Comparison of ENCODE assay signal across 11 mouse cellular contexts in the genomic region with DNA sequence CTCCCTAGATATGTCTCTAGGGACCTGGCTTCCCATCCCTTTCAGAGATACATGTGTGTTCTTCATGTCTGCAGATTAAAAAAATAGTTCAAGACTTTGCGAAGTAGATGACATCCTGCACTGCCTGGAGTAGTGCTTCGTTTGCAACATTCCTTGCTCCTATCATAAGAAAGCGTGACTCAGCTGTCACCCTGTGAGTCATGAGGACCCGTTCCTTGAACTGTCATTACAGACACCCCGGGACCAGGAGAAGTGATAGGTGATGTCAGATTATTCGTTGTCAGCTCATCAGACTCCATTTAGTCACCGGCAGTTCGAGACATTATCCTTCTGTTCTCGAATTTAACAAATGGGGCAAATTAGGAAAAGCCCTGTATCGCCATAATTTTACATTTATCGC.
"Had no signal": no experiment of that assay in that cellular context is flagged by ENCODE, and none has a peak within 500 bp of the region (broad histone marks: within the 10 kb centered on the region; RNA-seq: fewer than 3 reads in every experiment).

No protein-coding gene starts in this region.

- H3K27me3 ChIP-seq: limb, embryonic 15.5 days; liver, embryonic 12.5 days; midbrain, embryonic 13.5 days; neural tube, embryonic 15.5 days had no signal

- H3K4me3 ChIP-seq: left cerebral cortex, adult 2 months; limb, embryonic 15.5 days; liver, embryonic 12.5 days; midbrain, embryonic 13.5 days; myocyte; neural tube, embryonic 15.5 days had no signal

- H3K36me3 ChIP-seq: limb, embryonic 15.5 days; liver, embryonic 12.5 days; midbrain, embryonic 13.5 days; neural tube, embryonic 15.5 days had no signal

- ATAC-seq: liver, embryonic 12.5 days; midbrain, embryonic 13.5 days had no signal

- H3K9me3 ChIP-seq: limb, embryonic 15.5 days; liver, embryonic 12.5 days; midbrain, embryonic 13.5 days; neural tube, embryonic 15.5 days had no signal

- H3K27ac ChIP-seq: left cerebral cortex, adult 2 months; limb, embryonic 15.5 days; liver, embryonic 12.5 days; midbrain, embryonic 13.5 days; neural tube, embryonic 15.5 days; stomach, postnatal 0 days had no signal

- H3K4me1 ChIP-seq: liver, embryonic 12.5 days; midbrain, embryonic 13.5 days had no signal

- H3K4me2 ChIP-seq: limb, embryonic 15.5 days; liver, embryonic 12.5 days; lung, embryonic 14.5 days; midbrain, embryonic 13.5 days; neural tube, embryonic 15.5 days had no signal

- H3K9ac ChIP-seq: limb, embryonic 15.5 days; liver, embryonic 12.5 days; lung, embryonic 14.5 days; midbrain, embryonic 13.5 days; neural tube, embryonic 15.5 days had no signal

- DNase-seq: kidney, adult 2 months; kidney, postnatal 25 days; lung, embryonic 14.5 days; thymus, postnatal 4 days had no signal
